Mouse (Mus musculus) hindbrain, postnatal 0 days (tissue): ENCODE measurements around the gene Mfsd13b. TPM values are rescaled to one million over a fixed set of nuclear protein-coding genes. Genes with fewer than 3 reads are reported as not detected.

Experiments used
- ATAC-seq: fragments of 200-750 bp; cut with Nextera tagmentation; 2 replicates; pipeline ENCODE4 v1.8.0; 2017; ENCODE audit warnings: mild to moderate bottlenecking, moderate TSS enrichment, moderate library complexity
- DNase-seq: peaks from one replicate; pipeline ENCODE4 v3.0.0-alpha.2; 2015; ENCODE audit warnings: low spot score
- H3K27ac ChIP-seq: fragments of 300-500 bp; sonication (generic); 2 replicates; pipeline ENCODE4 v1.5.1; 2014; ENCODE audit warnings: mild to moderate bottlenecking
- H3K27me3 ChIP-seq: fragments of 300-500 bp; sonication (generic); 2 replicates; pipeline ENCODE4 v1.6.1; 2014; ENCODE audit warnings: low read length, mixed read lengths; ENCODE audit not compliant: insufficient read depth
- H3K36me3 ChIP-seq: fragments of 300-500 bp; sonication (generic); 2 replicates; pipeline ENCODE4 v1.6.1; 2014; ENCODE audit warnings: low read length, mixed read lengths; ENCODE audit not compliant: insufficient read depth
- H3K4me1 ChIP-seq: fragments of 300-500 bp; sonication (generic); 2 replicates; pipeline ENCODE4 v1.6.1; 2014; ENCODE audit warnings: antibody characterized with exemption, low read length, mixed read lengths; ENCODE audit not compliant: insufficient read depth
- H3K4me2 ChIP-seq: fragments of 300-500 bp; sonication (generic); 2 replicates; pipeline ENCODE4 v1.6.1; 2014; ENCODE audit warnings: low read depth, mild to moderate bottlenecking, low read length, moderate library complexity, mixed read lengths
- H3K4me3 ChIP-seq: fragments of 300-500 bp; sonication (generic); 2 replicates; pipeline ENCODE4 v1.5.1; 2014; ENCODE audit warnings: low read length
- H3K9ac ChIP-seq: fragments of 300-500 bp; sonication (generic); replicated peaks from 2 replicates; pipeline ENCODE4 v1.6.1; 2014; ENCODE audit warnings: mild to moderate bottlenecking, low read length, moderate library complexity, mixed read lengths
- H3K9me3 ChIP-seq: fragments of 300-500 bp; sonication (generic); 2 replicates; pipeline ENCODE4 v1.6.1; 2016; ENCODE audit warnings: low read length, mixed read lengths
- CTCF ChIP-seq: IDR thresholded peaks from 2 replicates; pipeline ENCODE4 v1.5.1; 2016; ENCODE audit warnings: antibody characterized with exemption, control low read depth, low read depth
- WGBS: fragments of 180-500 bp; shearing (Covaris S2); extraction: QIAGEN DNeasy Blood & Tissue Kit; methylation state at CpG from one replicate; pipeline ENCODE4 v1.1.7; 2014; 5-methylcytosine and 5-hydroxymethylcytosine counted together
- polyA plus RNA-seq: library from polyadenylated mRNA; unstranded; fragments of >200 nt; fragmentation: Nextera tagmentation; extraction: Ambion mirVana; gene quantifications from 2 replicates; pipeline ENCODE4 v1.2.1, GENCODE M21; 2015
- total RNA-seq: library from RNA; depleted of rRNA; stranded (reverse); fragments of >200 nt; gene quantifications from 2 replicates; pipeline ENCODE4 v1.2.3, GENCODE M21; 2014

Mfsd13b gene
- total and polyA plus RNA-seq, 2 experiments from 2014 or later: 0.21 to 1.3 TPM

DNA sequence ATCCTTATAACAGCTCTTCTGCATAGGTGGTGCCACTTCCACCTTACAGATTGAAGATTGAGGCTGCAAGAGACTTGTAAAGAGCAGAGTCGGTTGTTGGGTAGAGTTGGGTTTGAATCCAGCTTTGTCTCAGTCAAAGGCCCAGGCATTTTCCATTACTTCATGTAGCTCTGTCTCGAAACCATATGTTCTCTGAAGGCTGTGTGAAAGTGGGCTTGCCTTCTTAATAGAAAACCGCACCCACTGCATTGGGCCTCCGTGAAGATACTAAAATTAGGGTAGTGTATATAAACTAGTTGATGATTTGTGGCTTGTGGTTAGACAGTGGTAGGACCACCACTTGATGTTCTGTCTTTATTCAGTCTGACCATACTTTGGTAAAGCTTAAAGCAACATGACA lies 58.3 kb downstream of the Mfsd13b start:
- no peak overlapping the region for H3K4me2 ChIP-seq
- no peak overlapping the region for H3K9ac ChIP-seq
- H3K9me3 ChIP-seq: no peaks in the 10 kb centered on the region
- no peak overlapping the region for H3K27ac ChIP-seq
- DNase-seq (no peak), ATAC-seq (no peak)
- TF ChIP-seq CTCF: no peak
- peaks cover 10% of the 10 kb centered on the region for H3K4me1 ChIP-seq
- no peak overlapping the region for H3K4me3 ChIP-seq
- H3K36me3 ChIP-seq: no peaks in the 10 kb centered on the region
- 91% methylated on average over 4 of the region's 4 CpGs for WGBS
- H3K27me3 ChIP-seq: no peaks in the 10 kb centered on the region

DNA sequence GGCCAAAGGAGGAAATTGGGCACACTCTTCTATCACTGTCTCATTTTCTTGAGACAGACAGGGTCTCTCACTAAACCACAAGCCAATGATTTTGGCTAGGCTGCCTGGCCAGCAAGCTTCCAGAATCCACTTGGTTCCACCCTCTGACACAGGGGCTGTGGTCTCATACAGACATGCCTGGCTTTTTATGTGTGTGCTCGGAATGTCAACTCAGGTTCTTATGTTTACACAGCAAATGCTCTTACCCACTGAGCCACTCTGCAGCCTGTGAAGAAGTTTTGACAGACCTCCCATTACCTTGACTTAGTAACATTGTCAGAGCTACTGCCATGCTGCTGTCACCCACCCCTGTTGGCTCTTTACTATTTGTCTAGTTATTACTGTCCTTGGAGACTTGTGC lies 59.7 kb downstream of the Mfsd13b start:
- Histone ChIP-seq H3K9ac (no peak overlapping the region), H3K4me3 (no peak overlapping the region), H3K9me3 (no peaks in the 10 kb centered on the region), H3K27ac (no peak overlapping the region), H3K4me1 (no peaks in the 10 kb centered on the region), H3K27me3 (no peaks in the 10 kb centered on the region), H3K36me3 (no peaks in the 10 kb centered on the region), H3K4me2 (no peak overlapping the region)
- no peak for TF ChIP-seq CTCF
- ATAC-seq: no peak
- no peak for DNase-seq
- 70% methylated on average over 1 of the region's 1 CpGs for WGBS

DNA sequence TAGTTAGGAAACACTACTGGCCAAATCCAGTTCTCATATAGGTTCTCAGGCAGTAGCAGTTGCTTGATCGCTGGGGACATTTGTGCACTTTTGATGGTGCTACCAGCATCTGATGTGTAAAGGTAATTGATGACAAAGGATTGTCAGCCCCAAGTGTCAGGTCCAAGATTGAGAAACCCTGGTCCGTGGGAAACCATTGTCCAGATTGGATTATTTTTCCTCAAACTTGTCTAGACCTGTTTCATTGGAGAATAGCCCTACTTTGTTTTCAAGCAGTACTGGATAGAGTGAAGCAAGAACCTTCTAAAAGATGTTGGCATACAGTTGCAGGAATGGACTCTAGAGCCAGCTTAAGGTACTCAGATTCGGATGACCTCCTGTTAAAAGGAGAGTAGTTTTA lies 60.7 kb downstream of the Mfsd13b start:
- Histone ChIP-seq H3K27me3 (no peaks in the 10 kb centered on the region), H3K4me3 (no peak overlapping the region), H3K4me1 (no peaks in the 10 kb centered on the region), H3K9me3 (no peaks in the 10 kb centered on the region), H3K27ac (no peak overlapping the region), H3K36me3 (no peaks in the 10 kb centered on the region), H3K9ac (no peak overlapping the region), H3K4me2 (no peak overlapping the region)
- no peak for TF ChIP-seq CTCF
- ATAC-seq (no peak), DNase-seq (no peak)
- WGBS: 94% methylated on average over 3 of the region's 3 CpGs

DNA sequence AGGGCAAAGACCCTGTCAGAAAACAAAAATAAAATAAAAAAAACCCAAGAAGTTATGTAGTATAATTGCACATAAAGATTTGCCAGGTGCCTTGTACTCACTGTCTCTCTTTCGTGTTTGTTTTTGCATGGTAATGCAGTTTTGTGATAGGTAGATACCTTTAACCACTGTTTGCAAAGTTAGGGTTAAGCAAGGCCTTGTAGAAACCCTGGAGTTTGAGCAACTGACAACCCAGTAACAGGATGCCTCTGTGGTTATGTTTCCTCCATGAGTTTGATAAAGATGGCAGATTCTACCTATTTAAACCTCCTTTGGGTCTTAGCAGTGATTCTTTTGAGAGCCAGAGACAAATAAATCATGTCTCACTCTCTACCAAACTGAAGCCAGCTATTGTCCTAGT lies 61.2 kb downstream of the Mfsd13b start:
- WGBS: 96% methylated on average over 1 of the region's 1 CpGs
- no peak for DNase-seq

DNA sequence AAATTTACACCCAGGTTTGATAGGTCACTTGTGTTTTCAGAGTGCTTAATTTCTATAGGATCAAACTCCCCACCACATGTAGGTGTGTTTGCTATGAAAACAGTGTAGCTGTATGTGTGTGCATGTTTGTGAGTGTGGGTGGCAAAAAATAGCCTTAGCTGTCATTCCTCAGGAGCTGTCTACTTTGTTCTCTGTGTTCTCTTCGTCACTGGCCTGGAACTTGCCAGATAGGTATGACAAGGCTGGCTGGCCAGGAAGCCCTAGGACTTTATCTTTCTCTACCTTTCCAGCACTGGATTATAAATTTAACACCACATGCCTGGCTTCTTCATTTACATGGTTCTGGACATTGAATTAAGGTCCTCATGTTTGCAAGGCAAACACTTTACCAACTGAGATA lies 61.9 kb downstream of the Mfsd13b start:
- H3K4me1 ChIP-seq: no peaks in the 10 kb centered on the region
- 87% methylated on average over 1 of the region's 1 CpGs for WGBS
- no peak overlapping the region for H3K4me3 ChIP-seq
- no peak for DNase-seq
- no peak for ATAC-seq
- no peak overlapping the region for H3K4me2 ChIP-seq
- H3K9ac ChIP-seq: no peak overlapping the region
- H3K36me3 ChIP-seq: no peaks in the 10 kb centered on the region
- no peaks in the 10 kb centered on the region for H3K27me3 ChIP-seq
- TF ChIP-seq CTCF: no peak
- H3K9me3 ChIP-seq: no peaks in the 10 kb centered on the region
- H3K27ac ChIP-seq: no peak overlapping the region

More for the DNA sequence above, 61.2 kb downstream of the Mfsd13b start:
- no peaks in the 10 kb centered on the region for H3K27me3 ChIP-seq
- no peak overlapping the region for H3K4me2 ChIP-seq
- ATAC-seq: no peak
- no peak for TF ChIP-seq CTCF
- H3K9me3 ChIP-seq: no peaks in the 10 kb centered on the region
- H3K36me3 ChIP-seq: no peaks in the 10 kb centered on the region
- no peak overlapping the region for H3K27ac ChIP-seq
- no peak overlapping the region for H3K9ac ChIP-seq
- no peaks in the 10 kb centered on the region for H3K4me1 ChIP-seq
- H3K4me3 ChIP-seq: no peak overlapping the region

DNA sequence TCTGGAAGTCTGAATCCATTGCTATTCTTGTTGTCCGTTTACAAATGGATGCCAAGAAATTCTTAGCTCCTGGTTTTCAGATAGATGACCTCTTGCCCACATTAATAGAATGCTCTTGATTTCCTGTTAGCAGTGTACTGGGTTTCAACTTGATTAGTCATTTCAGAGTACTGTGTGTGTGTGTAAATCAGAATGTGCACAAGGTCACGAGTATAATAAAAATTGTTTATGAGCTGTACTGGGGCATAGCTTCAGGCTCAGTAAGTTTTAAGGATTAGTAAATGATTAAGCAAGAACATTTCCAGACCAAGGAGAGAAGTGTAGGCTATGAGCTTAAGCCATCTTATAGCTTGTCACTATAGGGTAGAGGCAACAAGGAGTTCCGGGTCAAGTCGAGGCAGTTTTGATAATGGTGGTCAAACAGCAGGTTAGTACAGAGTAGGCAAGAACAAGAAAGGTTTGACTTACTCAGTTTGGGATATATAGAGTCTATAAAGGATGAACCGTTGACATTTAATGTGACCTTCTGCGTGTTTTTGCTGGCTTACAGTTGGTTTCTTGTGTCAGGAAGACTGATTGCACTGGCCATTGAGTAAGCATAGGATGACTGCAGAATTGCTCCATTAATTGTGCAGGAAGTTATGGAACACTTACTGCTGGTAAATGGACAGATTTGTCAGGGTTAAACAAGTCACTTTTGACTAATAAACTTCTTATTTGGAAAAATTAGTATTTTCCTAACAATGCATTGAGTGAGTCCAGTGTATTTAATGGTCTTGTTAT lies 63.6 kb downstream of the Mfsd13b start:
- Histone ChIP-seq H3K4me2 (no peak overlapping the region), H3K4me3 (no peak overlapping the region), H3K27ac (no peak overlapping the region), H3K36me3 (0 out of 2 replicates have a peak, but pooled peaks cover 3% of the 10 kb centered on the region), H3K9me3 (no peaks in the 10 kb centered on the region), H3K9ac (no peak overlapping the region), H3K4me1 (no peaks in the 10 kb centered on the region), H3K27me3 (no peaks in the 10 kb centered on the region)
- ATAC-seq: no peak
- no peak for DNase-seq
- 91% methylated on average over 6 of the region's 6 CpGs for WGBS
- TF ChIP-seq CTCF: no peak

DNA sequence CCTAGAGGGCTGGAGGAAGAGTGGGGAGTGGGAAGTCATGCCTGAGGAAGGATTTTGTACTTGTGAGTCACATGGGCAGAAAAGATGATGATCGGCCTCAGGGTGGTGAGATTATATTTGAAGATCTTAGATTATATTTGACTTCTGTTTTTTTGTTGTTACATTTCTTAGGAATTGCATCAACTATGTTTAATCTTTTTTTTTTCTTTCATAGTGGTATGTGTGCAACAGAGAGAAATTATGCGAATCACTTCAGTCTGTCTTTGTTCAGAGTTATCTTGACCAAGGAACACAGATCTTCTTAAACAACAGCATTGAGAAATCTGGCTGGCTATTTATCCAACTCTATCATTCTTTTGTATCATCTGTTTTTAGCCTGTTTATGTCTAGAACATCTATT lies 65.3 kb downstream of the Mfsd13b start:
- Histone ChIP-seq H3K4me3 (no peak overlapping the region), H3K27me3 (no peaks in the 10 kb centered on the region), H3K4me2 (no peak overlapping the region), H3K36me3 (0 out of 2 replicates have a peak, but pooled peaks cover 3% of the 10 kb centered on the region), H3K27ac (no peak overlapping the region), H3K4me1 (no peaks in the 10 kb centered on the region), H3K9me3 (no peaks in the 10 kb centered on the region), H3K9ac (no peak overlapping the region)
- TF ChIP-seq CTCF: no peak
- DNase-seq: no peak
- ATAC-seq: no peak
- WGBS: 90% methylated on average over 2 of the region's 2 CpGs
